Mouse (Mus musculus): ENCODE results near the gene Mfap5. TPM values are rescaled to one million over a fixed set of nuclear protein-coding genes. Genes with fewer than 3 reads are reported as not detected.
A peak's percentile ranks its signal among the peaks of the same experiment; 100 is the strongest.
"Not testable (repeated sequence)": the region's sequence is repeated elsewhere in the genome, so short reads cannot be mapped to it uniquely, and the experiment has no call there.

Gene Mfap5
- total and polyA plus RNA-seq, 3 experiments: not detected

DNA sequence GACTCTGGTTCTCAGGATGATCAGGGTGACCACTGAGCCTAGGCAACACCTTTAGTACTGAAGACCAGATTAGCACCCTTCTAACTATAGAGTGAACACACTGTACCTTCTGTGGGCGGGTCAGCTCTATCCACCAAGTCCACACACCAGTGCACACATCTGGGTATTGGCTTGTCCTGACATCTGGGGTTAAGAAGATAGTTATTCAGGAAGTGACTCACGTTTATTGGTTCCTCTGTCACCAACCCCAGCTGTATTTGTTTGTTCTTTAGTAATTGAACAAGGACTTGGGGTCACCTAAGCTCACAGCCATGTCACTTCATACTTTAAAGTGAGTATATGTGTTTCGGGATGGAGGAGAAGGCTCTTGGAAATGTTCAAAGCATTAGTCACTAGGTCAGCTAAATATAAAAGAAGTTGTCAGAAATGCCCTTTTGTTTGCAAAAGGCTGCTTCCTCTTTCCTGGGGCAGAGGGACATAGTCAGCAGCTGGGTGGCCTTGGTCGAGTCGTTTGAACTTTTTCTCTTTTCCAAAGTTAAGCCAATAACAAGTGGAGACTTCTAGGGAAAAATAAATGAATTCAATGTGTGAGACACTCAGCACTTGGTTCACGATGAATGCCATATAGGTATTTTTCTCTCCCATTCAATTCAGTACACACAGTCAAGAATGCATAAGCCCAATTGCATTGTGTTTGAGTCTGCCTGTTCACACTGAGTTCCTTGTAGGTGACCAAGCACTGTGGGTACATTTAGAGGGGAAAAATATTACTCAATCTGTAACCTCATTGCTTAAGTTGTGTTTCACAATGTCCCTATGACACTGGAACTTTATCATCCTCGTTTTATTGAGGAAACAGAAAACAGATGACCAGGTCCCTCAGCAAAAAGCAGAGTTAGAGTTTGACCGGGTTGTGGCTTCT, 65.3 kb downstream of the Mfap5 start (continued):
- TF ChIP-seq POLR2A (IDR thresholded peaks at IDR 0.05; ENCODE audit: control insufficient read depth in 1 of 2, insufficient read depth in 1 of 2, low read depth in 1 of 2, low read length in 2 of 2, poor library complexity in 1 of 2) (no peak), E2F4 (IDR thresholded peaks at IDR 0.05; ENCODE audit: borderline replicate concordance, low read depth, low read length) (no peak), RCOR1 (IDR thresholded peaks at IDR 0.05; ENCODE audit: low read depth, low read length) (0 out of 2 replicates have a peak, but pooled peaks have one; percentile 7), TBP (IDR thresholded peaks at IDR 0.05; ENCODE audit: low read depth, low read length) (peak; percentile 27; the same call in 1 of the 2 replicates)

GRCm38 (mm10) chr6:122571617-122571959, 65.9 kb downstream of the Mfap5 start:
- peak; percentile 23 for DNase-seq (ENCODE audit: low read depth, low spot score)

DNA sequence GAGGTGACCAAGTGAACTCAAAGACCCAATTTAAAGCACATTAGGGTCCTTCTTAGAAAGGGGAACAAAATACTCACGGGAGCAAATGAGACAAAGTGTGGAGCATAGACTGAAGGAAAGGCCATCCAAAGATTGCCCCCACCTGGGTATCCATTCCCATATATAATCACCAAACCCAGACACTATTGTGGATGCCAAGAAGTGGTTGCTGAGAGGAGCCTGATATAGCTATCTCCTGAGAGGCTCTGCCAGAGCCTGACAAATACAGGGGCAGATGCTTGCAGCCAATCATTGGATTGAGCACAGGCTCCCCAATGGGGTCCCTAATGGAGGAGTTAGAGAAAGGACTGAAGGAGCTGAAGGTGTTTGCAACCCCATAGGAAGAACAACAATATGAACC, 69.4 kb downstream of the Mfap5 start:
- not testable (repeated sequence) for H3K9ac ChIP-seq (ENCODE audit: control insufficient read depth, low read depth, low read length, poor library complexity, severe bottlenecking); H3K4me3 ChIP-seq (ENCODE audit: control insufficient read depth in 1 of 2, insufficient read depth in 1 of 2, low read depth in 2 of 2, low read length in 2 of 2); H3K27me3 ChIP-seq (ENCODE audit: control insufficient read depth in 1 of 2, insufficient read depth in 2 of 2, low read length in 2 of 2); H3K9me3 ChIP-seq (replicated peaks; ENCODE audit: insufficient read depth, low read length); H3K79me2 ChIP-seq (ENCODE audit: control insufficient read depth, insufficient read depth, low read length, poor library complexity)
- Histone ChIP-seq H3K36me3 (ENCODE audit: control insufficient read depth in 1 of 2, insufficient read depth in 2 of 2, low read length in 2 of 2) (peaks cover 0 to 29% of the 10 kb centered on the region in 2 experiments; a peak in 2 of 4 replicates), H3K4me1 (ENCODE audit: control insufficient read depth in 1 of 2, insufficient read depth in 2 of 2, low read length in 2 of 2) (peaks cover 30 to 34% of the 10 kb centered on the region in 2 experiments), H3K27ac (ENCODE audit: control insufficient read depth, low read depth, low read length) (peak overlapping the region; percentile 29; the same call in 1 of the 2 replicates)
- 0 out of 2 replicates have a peak, but pooled peaks have one; percentile 8 for TF ChIP-seq SIN3A (IDR thresholded peaks at IDR 0.05; ENCODE audit: low read length)
- TF ChIP-seq TCF12 (IDR thresholded peaks at IDR 0.05; ENCODE audit: low read depth, low read length): peak; percentile 87
- peak; percentile 52 for TF ChIP-seq TAL1 (IDR thresholded peaks at IDR 0.05; ENCODE audit: low read length)
- TF ChIP-seq ETS1 (IDR thresholded peaks at IDR 0.05; ENCODE audit: low read depth, low read length): 0 out of 2 replicates have a peak, but pooled peaks have one; percentile 39
- TF ChIP-seq GATA1 (IDR thresholded peaks at IDR 0.05; ENCODE audit: low read depth, low read length): peak; percentile 48; the same call in 1 of the 2 replicates
- peak; percentile 63 to 72 for TF ChIP-seq EP300 (IDR thresholded peaks at IDR 0.05; ENCODE audit: low read depth in 1 of 2, low read length in 2 of 2)
- peak; percentile 27 for DNase-seq (ENCODE audit: low read depth, low spot score)

More at GRCm38 (mm10) chr6:122571617-122571959, 65.9 kb downstream of the Mfap5 start:
- no peaks in the 10 kb centered on the region for H3K27me3 ChIP-seq (ENCODE audit: control insufficient read depth in 1 of 2, insufficient read depth in 2 of 2, low read length in 2 of 2)
- TF ChIP-seq GATA1 (IDR thresholded peaks at IDR 0.05; ENCODE audit: low read depth, low read length): peak; percentile 52
- no peak for TF ChIP-seq MXI1 (IDR thresholded peaks at IDR 0.05; ENCODE audit: low read depth, low read length)
- TF ChIP-seq MYB (IDR thresholded peaks at IDR 0.05; ENCODE audit: low read depth, low read length): no peak
- TF ChIP-seq BHLHE40 (IDR thresholded peaks at IDR 0.05; ENCODE audit: borderline replicate concordance, low read depth, low read length): no peak
- TF ChIP-seq NRF1 (IDR thresholded peaks at IDR 0.05; ENCODE audit: insufficient read depth, low read depth, low read length, poor library complexity, severe bottlenecking): no peak
- TF ChIP-seq HCFC1 (IDR thresholded peaks at IDR 0.05; ENCODE audit: low read depth, low read length): no peak
- TF ChIP-seq CHD1 (IDR thresholded peaks at IDR 0.05; ENCODE audit: low read depth, low read length): no peak
- no peak for TF ChIP-seq GABPA (IDR thresholded peaks at IDR 0.05; ENCODE audit: low read depth, low read length)
- TF ChIP-seq UBTF (IDR thresholded peaks at IDR 0.05; ENCODE audit: borderline replicate concordance, insufficient read depth, low read depth, low read length): no peak
- TF ChIP-seq ETS1 (IDR thresholded peaks at IDR 0.05; ENCODE audit: low read depth, low read length): peak; percentile 44
- peak in 1 of 2 experiments; percentile 51; a peak in 1 of 4 replicates for TF ChIP-seq EP300 (IDR thresholded peaks at IDR 0.05; ENCODE audit: low read depth in 1 of 2, low read length in 2 of 2)
- TF ChIP-seq POLR2AphosphoS5 (IDR thresholded peaks at IDR 0.05; ENCODE audit: borderline replicate concordance, low read depth, low read length): no peak
- TF ChIP-seq ELF1 (IDR thresholded peaks at IDR 0.05; ENCODE audit: low read depth, low read length): no peak
- TF ChIP-seq TAL1 (IDR thresholded peaks at IDR 0.05; ENCODE audit: low read length): no peak
- TF ChIP-seq MYC (IDR thresholded peaks at IDR 0.05; ENCODE audit: low read depth, low read length): no peak
- TF ChIP-seq RAD21 (IDR thresholded peaks at IDR 0.05; ENCODE audit: low read depth, low read length): no peak
- TF ChIP-seq POLR2AphosphoS2 (IDR thresholded peaks at IDR 0.05; ENCODE audit: low read length): no peak
- no peak for TF ChIP-seq ZMIZ1 (IDR thresholded peaks at IDR 0.05; ENCODE audit: low read depth, low read length)
- TF ChIP-seq CHD2 (IDR thresholded peaks at IDR 0.05; ENCODE audit: low read length): no peak
- no peak for TF ChIP-seq MAFK (IDR thresholded peaks at IDR 0.05; ENCODE audit: borderline replicate concordance, low read depth, low read length)
- no peak for TF ChIP-seq ZC3H11A (IDR thresholded peaks at IDR 0.05; ENCODE audit: low read depth, low read length)
- no peak for TF ChIP-seq NELFE (IDR thresholded peaks at IDR 0.05; ENCODE audit: low read depth, low read length)
- 0 out of 2 replicates have a peak, but pooled peaks have one; percentile 25 for TF ChIP-seq TCF12 (IDR thresholded peaks at IDR 0.05; ENCODE audit: low read depth, low read length)
- no peak for TF ChIP-seq ZKSCAN1 (IDR thresholded peaks at IDR 0.05; ENCODE audit: low read depth, low read length)
- TF ChIP-seq SIN3A (IDR thresholded peaks at IDR 0.05; ENCODE audit: low read length): no peak
- no peak for TF ChIP-seq USF2 (IDR thresholded peaks at IDR 0.05; ENCODE audit: borderline replicate concordance in 1 of 2, insufficient read depth in 1 of 2, low read depth in 1 of 2, low read length in 2 of 2)
- no peak for TF ChIP-seq TBP (IDR thresholded peaks at IDR 0.05; ENCODE audit: low read depth, low read length)
- TF ChIP-seq KAT2A (conservative IDR thresholded peaks at IDR 0.05; ENCODE audit: low read depth, low read length): no peak
- peaks cover 27 to 34% of the 10 kb centered on the region in 2 experiments for H3K4me1 ChIP-seq (ENCODE audit: control insufficient read depth in 1 of 2, insufficient read depth in 2 of 2, low read length in 2 of 2)
- H3K36me3 ChIP-seq (ENCODE audit: control insufficient read depth in 1 of 2, insufficient read depth in 2 of 2, low read length in 2 of 2): peaks cover 0 to 30% of the 10 kb centered on the region in 2 experiments; a peak in 2 of 4 replicates
- no peaks in the 10 kb centered on the region for H3K9me3 ChIP-seq (replicated peaks; ENCODE audit: insufficient read depth, low read length)
- H3K4me3 ChIP-seq (ENCODE audit: control insufficient read depth in 1 of 2, insufficient read depth in 1 of 2, low read depth in 2 of 2, low read length in 2 of 2): peak overlapping the region in 1 of 2 experiments; percentile 13; a peak in 1 of 4 replicates
- H3K27ac ChIP-seq (ENCODE audit: control insufficient read depth, low read depth, low read length): peak overlapping the region; percentile 69
- H3K79me2 ChIP-seq (ENCODE audit: control insufficient read depth, insufficient read depth, low read length, poor library complexity): no peaks in the 10 kb centered on the region
- H3K9ac ChIP-seq (ENCODE audit: control insufficient read depth, low read depth, low read length, poor library complexity, severe bottlenecking): peak overlapping the region; percentile 8
